Mouse (Mus musculus): Measurements from ENCODE around the gene Bcl2. TPM values are rescaled to one million over a fixed set of nuclear protein-coding genes. Genes with fewer than 3 reads are reported as not detected.
"Not testable (repeated sequence)": the region's sequence is repeated elsewhere in the genome, so short reads cannot be mapped to it uniquely, and the experiment has no call there.

The Bcl2 gene
- total RNA-seq (2021), result 5.4 and 5.7 TPM in 2 replicates
- long read RNA-seq, full-length matches to known transcripts, result 8 of 8 reads
- long read RNA-seq, partial matches to known transcripts, result 0 of 8 reads
- long read RNA-seq, other reads (novel, unspliced or antisense), result 0 of 8 reads

DNA sequence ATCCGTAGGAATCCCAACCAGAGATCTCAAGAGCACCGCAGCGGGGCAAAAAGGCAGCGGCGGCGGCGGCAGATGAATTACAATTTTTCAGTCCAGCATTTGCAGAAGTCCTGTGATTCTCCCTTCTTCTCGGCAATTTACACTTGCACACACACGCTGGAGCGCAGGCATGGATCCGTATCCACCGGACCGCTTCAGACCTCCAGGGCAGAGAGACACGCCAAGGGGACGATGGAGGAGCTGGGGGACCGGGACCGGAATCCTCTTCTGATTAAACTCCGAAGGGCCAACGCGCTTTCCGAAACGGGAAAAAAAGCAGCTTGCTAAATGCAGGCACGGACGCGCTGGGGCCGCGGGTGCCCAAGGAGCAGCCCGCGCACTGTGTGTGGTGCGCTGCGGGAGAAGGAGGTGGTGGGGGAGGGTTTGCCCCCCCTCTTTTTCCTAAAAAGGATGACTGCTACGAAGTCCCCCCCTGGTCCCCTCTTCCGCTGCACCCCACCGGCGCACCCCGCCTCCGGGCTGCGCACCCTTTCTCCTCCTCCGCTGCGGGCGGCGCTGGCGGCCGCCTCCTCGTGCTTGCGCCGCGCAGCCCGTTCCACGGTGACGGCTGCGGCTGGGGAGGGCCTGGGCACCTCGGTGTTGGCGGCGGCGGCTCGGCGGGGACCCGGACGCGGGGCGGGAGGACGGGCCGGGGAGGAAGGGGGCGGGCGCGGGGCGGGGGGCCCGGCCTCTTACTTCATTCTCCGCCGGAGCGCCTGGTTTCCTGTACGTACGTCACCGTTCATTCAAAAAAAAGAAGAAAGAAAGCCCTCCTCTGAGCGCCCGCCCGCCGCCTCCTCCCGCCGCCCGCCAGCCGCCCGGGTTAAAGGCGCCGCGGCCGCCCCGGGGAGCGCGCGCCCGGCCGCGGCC lies at the start of gene Bcl2:
TSS of gene Bcl2 (minus strand) at position 654 of the 909 bp plus-strand sequence.
- DNase-seq, result peak; percentile 77

DNA sequence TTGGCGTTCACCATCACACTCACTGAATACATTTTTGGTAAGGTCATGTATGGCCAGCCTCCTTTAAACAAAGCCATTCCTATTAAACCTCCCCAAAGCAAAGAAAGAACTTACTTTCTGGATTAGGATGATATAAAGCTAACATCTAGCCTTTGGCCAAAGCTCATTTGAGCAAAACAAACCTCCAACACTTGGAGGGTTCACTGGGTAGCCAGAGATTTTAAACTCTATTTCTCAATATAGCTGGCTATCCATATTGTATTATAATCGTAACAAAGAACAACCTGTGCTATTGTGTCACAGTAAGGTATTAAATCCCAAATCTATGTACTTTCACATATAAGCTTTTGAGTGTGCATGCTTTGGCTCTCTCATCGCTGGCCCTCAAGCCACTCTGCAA lies 46.7 kb upstream of the Bcl2 start:
- no peak for DNase-seq

- DNase-seq, result peak; percentile 97
Observed at GRCm38 (mm10) chr1:106759572-106760435, 45.7 kb upstream of the Bcl2 start, which contains the start of gene Kdsr. Gene Kdsr, minus strand, starts transcription at chr1:106759727.

- DNase-seq, result peak; percentile 42
Observed at GRCm38 (mm10) chr1:106758734-106759571, 44.9 kb upstream of the Bcl2 start.

- DNase-seq, result no peak
Observed at GRCm38 (mm10) chr1:106756633-106757032, 42.6 kb upstream of the Bcl2 start.

DNA sequence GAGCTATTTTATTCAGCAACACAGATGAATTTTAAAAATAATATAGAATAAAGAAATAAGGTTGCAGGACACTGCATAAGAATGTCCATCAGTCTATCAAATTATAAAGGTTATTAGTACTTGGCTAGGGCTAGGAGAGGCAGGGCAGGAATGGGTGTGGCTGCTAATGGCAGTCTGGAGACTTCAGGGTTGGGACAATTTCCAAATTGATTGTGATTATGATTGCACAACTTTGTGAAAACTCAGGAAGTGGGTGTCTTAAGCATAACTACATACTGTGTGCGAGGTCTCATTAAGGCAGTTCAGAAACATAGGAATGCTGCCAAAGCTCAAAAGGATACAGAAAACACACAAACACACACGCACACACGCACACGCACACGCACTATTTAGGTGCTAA lies 37.9 kb upstream of the Bcl2 start:
- DNase-seq, result no peak

DNA sequence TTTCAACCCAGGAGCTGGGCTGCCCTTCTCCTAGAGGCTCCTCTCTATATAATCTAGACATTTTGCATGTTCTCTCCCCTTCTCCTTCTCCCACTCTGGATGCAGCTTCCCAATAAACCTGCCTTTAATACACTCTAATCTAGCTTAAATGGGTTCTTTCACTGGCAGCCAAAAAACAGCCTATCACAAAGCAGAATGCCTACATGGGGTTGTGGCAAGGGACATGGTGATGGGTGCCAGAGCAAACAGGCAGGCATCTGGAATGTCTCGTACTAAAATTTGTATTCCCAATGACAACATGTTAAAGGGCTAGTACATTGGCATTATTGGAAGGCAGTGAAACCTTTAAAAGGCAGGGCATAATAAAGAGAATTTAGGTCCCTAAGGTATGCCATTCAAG lies 36.6 kb upstream of the Bcl2 start:
- DNase-seq, result no peak

- no peak for DNase-seq
Observed at GRCm38 (mm10) chr1:106748555-106749315, 34.7 kb upstream of the Bcl2 start.

GRCm38 (mm10) chr1:106742980-106743379 lies 28.9 kb upstream of the Bcl2 start:
- no peak for DNase-seq

DNA sequence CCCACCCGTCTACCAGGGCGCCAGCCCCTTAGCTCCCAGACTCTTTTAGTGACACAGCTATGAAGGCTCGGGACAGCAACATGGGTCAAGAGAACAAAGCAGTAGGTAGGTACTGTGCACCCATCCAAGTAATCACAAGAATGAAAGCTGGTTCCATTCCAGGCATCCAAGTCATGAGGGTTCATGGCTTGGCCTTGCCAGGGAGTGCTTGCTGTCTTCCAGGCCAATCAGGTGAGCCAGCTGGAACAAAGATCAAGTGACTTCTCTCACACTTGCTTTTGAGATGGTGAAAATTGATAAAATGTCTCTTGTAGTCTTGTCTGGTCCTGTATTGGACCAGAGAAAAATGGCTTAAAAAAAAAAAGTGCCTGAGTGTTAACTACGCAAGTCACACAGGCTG lies 26.7 kb upstream of the Bcl2 start:
- DNase-seq, result peak; percentile 5

DNA sequence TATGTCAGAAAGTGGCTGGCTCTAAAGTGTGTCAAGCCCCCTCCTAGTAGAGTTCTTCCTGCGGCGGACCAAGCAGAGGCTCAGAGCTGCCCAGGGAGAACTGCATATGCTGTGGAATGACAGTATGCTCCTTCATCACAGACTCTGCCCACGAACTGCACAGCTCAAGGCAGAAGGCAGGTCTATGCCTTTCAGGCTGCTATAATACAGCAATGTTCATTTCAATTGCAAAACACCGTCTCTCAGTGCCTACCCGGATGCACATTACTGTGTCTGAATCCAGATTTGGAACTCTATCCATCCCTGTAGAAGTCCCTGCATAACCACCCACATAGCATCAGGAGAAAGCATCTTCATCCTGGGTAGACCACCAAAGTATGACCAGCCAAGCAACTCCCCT lies 25.7 kb upstream of the Bcl2 start:
- DNase-seq, result no peak

GRCm38 (mm10) chr1:106738092-106738491 lies 24.0 kb upstream of the Bcl2 start:
- DNase-seq, result no peak

GRCm38 (mm10) chr1:106736211-106736610 lies 22.1 kb upstream of the Bcl2 start:
- DNase-seq, result no peak

DNA sequence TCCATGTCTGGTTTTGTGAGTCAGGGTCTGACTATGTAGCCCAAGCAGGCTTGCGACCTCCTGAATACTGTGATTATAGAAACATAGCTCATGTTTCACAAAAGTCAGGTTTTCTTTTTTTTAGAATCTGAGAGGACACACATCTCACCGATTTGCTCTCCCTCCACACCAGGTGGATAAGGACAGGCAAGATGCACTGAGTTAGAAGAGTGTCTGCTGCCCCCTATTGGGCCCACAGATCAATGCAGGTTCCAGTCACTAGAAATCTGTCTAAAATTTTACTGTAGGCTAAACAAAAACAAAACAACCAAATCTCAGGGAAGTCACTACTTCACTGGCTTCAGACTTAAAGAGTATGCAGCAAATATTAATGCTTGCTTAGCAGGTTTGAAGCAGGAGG lies 21.5 kb upstream of the Bcl2 start:
- peak; percentile 16 for DNase-seq

DNA sequence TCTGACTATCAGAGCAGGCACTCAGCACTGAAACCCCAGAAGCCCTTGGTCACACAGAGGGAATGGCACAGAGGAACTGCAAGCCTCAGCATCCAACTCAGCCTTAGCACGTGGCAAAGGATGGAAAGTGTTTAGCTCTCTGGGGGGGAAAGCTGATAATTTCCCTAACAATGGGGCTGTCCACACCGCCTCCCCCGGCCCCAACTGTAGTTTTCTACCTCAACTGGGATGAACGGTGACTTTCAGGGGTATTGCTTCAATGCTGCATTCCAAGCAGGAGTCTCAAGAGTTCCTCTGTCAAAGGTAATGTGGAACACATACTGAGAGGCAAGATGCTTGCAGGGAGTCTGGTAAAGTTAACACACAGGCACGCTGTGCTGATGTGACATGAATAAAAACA lies 8.0 kb upstream of the Bcl2 start:
- DNase-seq, result no peak

DNA sequence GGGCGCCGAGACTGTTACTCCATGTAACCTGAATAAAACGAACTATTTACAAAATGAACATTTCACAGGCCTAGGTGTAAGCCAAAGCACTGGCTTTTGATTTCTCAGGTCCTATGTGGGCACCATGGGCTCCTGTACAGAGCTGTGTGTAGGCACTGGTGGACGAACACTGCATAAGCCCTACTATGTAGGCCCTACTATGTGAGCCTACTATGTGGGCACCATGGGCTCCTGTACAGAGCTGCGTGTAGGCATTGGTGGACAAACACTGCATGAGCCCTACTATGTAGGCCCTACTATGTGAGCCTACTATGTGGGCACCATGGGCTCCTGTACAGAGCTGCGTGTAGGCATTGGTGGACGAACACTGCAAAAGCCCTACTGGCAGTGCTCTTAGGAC lies 3.7 kb upstream of the Bcl2 start:
- DNase-seq, result not testable (repeated sequence)

- DNase-seq, result peak; percentile 72
Observed at GRCm38 (mm10) chr1:106717071-106717601, 3.1 kb upstream of the Bcl2 start.

DNA sequence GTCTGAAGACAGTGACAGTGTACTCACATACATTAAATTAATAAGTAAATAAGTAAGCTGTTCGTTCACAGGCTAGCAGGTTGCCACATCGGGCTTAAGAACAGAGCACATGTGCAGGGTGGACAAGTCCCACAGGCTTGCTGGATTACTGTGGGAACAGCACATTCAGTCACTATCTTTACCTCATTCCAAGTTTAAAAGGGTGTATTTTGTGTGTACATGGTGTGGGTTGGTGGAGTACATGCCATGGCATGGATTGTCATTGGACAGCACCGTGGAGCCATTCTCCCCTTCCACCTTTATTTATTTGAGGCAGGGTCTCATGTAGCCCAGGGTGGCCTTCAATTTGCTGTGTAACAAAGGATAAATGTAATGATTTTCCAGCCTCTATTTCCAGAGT lies 2.1 kb upstream of the Bcl2 start:
- no peak for DNase-seq

GRCm38 (mm10) chr1:106715111-106716083 lies 1.3 kb upstream of the Bcl2 start:
- DNase-seq, result no peak
